Mouse (Mus musculus): ENCODE data around the gene Arid1b. TPM values are rescaled to one million over a fixed set of nuclear protein-coding genes. Genes with fewer than 3 reads are reported as not detected.

The Arid1b gene
- polyA plus RNA-seq, 1 experiment from 2014 or later: 5.0 TPM

DNA sequence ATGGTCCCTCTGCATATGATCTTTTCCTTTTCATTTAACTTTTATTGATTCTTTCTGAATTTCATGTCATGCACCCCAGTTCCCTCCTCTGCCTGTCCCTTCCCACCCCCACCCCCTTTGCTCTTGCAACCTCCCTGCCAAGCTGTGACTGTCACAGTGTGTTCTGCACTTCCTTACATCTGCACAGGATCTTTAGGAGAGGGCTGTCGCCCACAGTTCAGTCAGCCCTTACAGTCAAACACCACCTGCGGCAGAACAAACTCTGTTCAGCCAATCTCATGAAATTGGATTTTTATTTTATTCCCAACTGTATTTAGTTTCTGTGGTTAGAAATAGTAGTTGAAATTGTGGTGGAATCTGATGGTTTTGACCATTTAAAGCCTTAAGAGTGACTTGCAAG lies 130.5 kb downstream of the Arid1b start:
- no peak for ATAC-seq (replicated peaks; ENCODE audit: insufficient number of reproducible peaks, insufficient read depth, low FRiP score, low read depth)
- H3K27ac ChIP-seq: no peak overlapping the region
- no peak overlapping the region for H3K9ac ChIP-seq
- 51% methylated on average over 2 of the region's 2 CpGs for WGBS
- no peaks in the 10 kb centered on the region for H3K9me3 ChIP-seq (replicated peaks)
- H3K27me3 ChIP-seq: no peaks in the 10 kb centered on the region
- H3K4me3 ChIP-seq: no peak overlapping the region
- no peaks in the 10 kb centered on the region; the same call in 1 of the 2 replicates for H3K36me3 ChIP-seq
- peaks cover 34% of the 10 kb centered on the region for H3K4me1 ChIP-seq (replicated peaks)
- H3K4me2 ChIP-seq: no peak overlapping the region

DNA sequence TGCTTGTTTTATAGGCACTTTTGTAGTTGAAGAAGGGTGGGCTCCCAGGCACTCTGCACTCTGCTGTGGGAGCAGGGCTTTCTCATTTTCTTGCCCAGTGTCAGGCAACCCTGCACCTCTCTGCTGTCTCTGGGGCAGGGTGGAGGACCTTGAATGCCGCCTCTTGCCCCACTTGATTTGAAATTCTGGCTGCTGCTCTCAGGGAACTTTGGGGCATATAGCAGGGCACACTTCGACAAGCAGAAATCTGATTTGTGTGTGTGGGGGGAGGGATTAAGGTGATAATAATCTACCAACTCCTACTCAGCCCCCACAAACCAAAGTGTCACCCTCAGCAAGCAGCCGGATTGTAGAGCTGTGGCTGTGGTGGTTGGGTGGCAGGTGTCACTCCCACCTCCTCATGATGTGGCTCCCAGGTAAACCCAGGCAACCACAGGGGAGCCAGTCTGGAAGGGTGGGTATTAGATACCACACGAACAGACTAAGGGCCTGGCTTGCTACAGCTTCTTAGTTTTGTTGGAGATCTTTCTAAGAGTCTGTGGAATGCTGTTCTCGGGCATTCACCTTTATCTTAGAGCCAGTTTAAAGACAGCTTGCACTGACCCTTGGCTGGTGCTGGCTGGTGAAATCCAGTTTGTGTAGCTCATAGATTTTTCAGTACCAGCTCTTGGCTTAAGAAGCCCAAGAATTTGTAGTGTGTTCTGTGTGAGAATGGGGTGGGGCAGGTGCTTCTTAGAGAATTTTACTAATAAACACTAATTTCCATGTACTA lies 131.1 kb downstream of the Arid1b start:
- Histone ChIP-seq H3K9ac (no peak overlapping the region), H3K27me3 (no peaks in the 10 kb centered on the region), H3K4me3 (no peak overlapping the region), H3K36me3 (no peaks in the 10 kb centered on the region; the same call in 1 of the 2 replicates), H3K9me3 (replicated peaks) (no peaks in the 10 kb centered on the region), H3K4me2 (no peak overlapping the region), H3K27ac (no peak overlapping the region), H3K4me1 (replicated peaks) (peaks cover 30% of the 10 kb centered on the region)
- ATAC-seq (replicated peaks; ENCODE audit: insufficient number of reproducible peaks, insufficient read depth, low FRiP score, low read depth): no peak; the same call in 1 of the 2 replicates
- 50% methylated on average over 5 of the region's 5 CpGs for WGBS

DNA sequence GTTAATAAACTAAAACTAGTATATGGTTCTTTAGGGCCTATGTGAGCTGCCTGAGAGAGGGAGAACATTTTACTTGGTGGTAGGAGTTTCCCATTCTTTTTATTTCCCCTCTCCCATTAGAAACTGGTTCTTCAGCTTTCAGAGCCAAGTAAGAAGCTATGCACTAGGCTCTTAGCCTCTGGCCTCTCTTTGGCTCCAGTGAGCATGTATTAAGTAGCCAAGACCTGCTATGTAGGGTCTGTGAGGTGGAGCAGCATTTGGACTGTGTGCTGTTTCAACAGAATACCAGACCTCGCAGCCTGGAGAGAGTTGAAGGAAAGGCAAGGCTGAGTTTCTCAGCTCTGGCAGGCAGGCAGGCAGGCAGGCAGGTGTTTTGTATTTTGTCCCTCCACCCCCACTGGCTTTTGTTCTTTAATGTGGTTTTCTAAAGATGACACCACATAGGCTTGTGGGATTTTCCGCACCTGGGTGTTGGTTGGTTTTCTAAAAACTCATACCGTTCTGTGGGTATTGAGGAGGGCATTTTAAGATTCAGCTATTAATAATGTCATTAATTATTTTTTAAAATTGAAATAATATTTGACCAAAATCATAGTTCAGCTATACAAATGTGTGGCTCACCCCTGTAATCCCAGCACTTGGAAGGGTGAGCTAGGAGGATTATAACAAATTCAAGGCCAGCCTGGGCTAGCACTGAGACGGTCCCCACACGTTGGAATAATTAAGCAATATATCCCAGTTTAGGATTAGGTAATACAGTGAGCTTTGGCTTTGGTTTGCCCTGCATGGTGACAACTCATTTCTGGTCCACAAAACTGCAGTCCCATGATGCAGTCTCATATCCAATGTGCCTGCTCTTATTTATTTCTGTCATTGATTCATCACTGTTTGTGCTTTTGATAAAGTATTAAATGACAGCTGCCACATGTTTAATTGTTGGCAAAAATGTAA lies 132.0 kb downstream of the Arid1b start:
- no peaks in the 10 kb centered on the region; the same call in 1 of the 2 replicates for H3K36me3 ChIP-seq
- no peak overlapping the region for H3K4me2 ChIP-seq
- no peak overlapping the region for H3K9ac ChIP-seq
- H3K27ac ChIP-seq: no peak overlapping the region
- no peak overlapping the region for H3K4me3 ChIP-seq
- H3K27me3 ChIP-seq: no peaks in the 10 kb centered on the region
- peaks cover 21% of the 10 kb centered on the region for H3K4me1 ChIP-seq (replicated peaks)
- WGBS: 81% methylated on average over 5 of the region's 5 CpGs
- no peaks in the 10 kb centered on the region for H3K9me3 ChIP-seq (replicated peaks)
- ATAC-seq (replicated peaks; ENCODE audit: insufficient number of reproducible peaks, insufficient read depth, low FRiP score, low read depth): no peak

DNA sequence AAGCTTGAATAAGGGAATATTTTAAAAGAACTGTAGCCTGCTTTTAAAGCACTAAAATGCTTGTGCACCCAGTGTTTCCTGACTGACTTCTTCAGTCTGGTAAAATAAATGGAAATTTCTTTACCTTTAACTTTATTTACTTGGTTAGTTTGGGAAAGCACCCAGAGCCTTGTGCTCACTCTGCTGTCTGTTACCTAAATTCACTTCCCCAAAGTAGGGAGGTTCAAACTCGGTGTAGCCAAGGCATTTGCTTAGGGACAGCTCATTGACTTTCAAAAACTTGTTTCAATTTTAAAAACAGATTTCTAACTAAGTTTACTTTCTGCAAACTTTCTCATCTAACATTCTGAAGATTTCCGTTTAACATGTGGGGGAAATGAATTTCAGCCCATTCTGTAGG lies 135.5 kb downstream of the Arid1b start:
- ATAC-seq (replicated peaks; ENCODE audit: insufficient number of reproducible peaks, insufficient read depth, low FRiP score, low read depth): no peak
- Histone ChIP-seq H3K27ac (no peak overlapping the region), H3K36me3 (no peaks in the 10 kb centered on the region; the same call in 1 of the 2 replicates), H3K4me3 (no peak overlapping the region), H3K27me3 (no peaks in the 10 kb centered on the region), H3K9ac (no peak overlapping the region), H3K4me1 (replicated peaks) (peaks cover 14% of the 10 kb centered on the region), H3K9me3 (replicated peaks) (no peaks in the 10 kb centered on the region), H3K4me2 (no peak overlapping the region)
- 72% methylated on average over 2 of the region's 2 CpGs for WGBS

DNA sequence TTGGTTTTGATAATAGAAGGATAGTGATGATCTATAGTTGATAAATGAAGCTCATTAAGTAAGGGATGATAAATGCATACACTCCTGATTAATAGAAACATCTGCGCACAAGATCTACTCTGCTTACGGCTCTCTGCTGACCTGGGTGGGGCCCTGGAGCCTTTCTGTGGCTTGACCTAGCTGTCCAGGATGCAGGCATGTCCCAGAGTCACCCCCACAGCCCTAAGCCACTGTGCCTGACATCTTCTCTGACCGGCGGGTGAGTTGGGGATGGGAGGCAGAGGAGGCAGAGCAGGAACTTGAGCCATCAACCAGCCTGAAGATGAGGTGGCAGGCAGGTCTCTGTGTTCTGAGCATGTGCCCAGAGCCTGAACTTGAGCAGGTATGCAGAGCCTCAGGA lies 136.0 kb downstream of the Arid1b start:
- H3K4me2 ChIP-seq: no peak overlapping the region

DNA sequence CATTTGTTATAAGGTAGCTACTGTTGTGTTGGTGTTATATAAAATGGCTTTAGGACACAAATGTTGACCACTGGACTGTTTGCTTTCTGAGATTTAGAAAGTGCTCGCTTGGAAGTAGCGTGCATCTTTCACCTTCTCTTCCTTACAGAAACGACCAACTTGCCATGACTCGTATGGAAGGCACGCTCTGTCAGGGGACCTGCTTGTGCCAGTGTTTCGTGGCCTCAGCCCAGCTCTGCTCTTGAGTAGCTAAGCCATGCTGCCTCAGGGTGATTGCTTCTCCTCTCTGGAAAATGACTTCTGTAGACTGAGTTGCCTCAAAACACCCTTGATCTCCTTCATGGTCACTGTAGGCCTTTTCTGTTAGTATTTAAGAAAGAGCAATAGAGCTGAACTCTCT lies 137.6 kb downstream of the Arid1b start:
- H3K9ac ChIP-seq: no peak overlapping the region
- no peak for ATAC-seq (replicated peaks; ENCODE audit: insufficient number of reproducible peaks, insufficient read depth, low FRiP score, low read depth)
- H3K4me2 ChIP-seq: no peak overlapping the region
- H3K4me1 ChIP-seq (replicated peaks): no peaks in the 10 kb centered on the region
- no peaks in the 10 kb centered on the region for H3K27me3 ChIP-seq
- H3K4me3 ChIP-seq: no peak overlapping the region
- no peak overlapping the region for H3K27ac ChIP-seq
- no peaks in the 10 kb centered on the region; the same call in 1 of the 2 replicates for H3K36me3 ChIP-seq
- WGBS: 90% methylated on average over 6 of the region's 6 CpGs
- no peaks in the 10 kb centered on the region for H3K9me3 ChIP-seq (replicated peaks)

More for the DNA sequence above, 136.0 kb downstream of the Arid1b start:
- no peaks in the 10 kb centered on the region for H3K9me3 ChIP-seq (replicated peaks)
- WGBS: 79% methylated on average over 4 of the region's 4 CpGs
- H3K27ac ChIP-seq: no peak overlapping the region
- no peaks in the 10 kb centered on the region; the same call in 1 of the 2 replicates for H3K36me3 ChIP-seq
- H3K27me3 ChIP-seq: no peaks in the 10 kb centered on the region
- H3K4me1 ChIP-seq (replicated peaks): peaks cover 9% of the 10 kb centered on the region
- no peak for ATAC-seq (replicated peaks; ENCODE audit: insufficient number of reproducible peaks, insufficient read depth, low FRiP score, low read depth)
- H3K9ac ChIP-seq: no peak overlapping the region
- H3K4me3 ChIP-seq: no peak overlapping the region

DNA sequence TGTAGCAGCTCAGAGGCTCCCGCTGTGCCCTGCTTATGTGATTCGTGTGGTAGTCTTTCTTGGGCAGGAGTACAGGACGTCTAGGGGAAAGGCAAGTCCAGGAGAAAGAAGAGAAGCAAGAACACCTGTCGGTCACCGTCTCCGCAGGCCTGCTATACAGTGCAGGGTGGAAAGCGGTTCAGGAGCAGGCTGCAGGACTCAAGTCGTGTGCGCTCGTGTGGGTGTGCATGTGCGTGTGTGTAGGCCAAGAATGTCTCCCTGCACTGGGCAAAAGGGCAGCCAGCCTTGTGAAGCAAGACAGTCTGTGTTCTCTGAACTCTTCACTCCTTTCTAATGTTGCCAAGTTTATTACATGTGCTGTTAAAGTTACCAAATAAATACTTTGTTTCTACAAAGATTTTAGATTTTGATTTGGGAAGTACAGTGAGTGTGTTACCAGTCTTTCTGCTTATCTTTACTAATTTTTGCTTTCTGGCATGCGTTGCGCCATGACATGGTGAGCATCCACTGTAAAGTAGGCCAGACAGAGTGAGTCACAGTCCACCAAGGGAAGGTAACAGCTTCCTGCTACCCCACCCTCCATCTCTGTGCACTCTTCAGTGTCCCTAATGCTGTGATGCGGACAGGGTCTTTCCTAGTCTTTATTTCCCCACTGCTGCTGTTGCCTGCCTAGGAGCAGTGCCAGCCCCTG lies 138.3 kb downstream of the Arid1b start:
- no peaks in the 10 kb centered on the region for H3K27me3 ChIP-seq
- no peak for ATAC-seq (replicated peaks; ENCODE audit: insufficient number of reproducible peaks, insufficient read depth, low FRiP score, low read depth)
- no peak overlapping the region for H3K9ac ChIP-seq
- H3K4me3 ChIP-seq: no peak overlapping the region
- H3K27ac ChIP-seq: no peak overlapping the region
- no peaks in the 10 kb centered on the region for H3K4me1 ChIP-seq (replicated peaks)
- H3K4me2 ChIP-seq: no peak overlapping the region
- H3K36me3 ChIP-seq: no peaks in the 10 kb centered on the region
- 86% methylated on average over 14 of the region's 14 CpGs for WGBS
- no peaks in the 10 kb centered on the region for H3K9me3 ChIP-seq (replicated peaks)

DNA sequence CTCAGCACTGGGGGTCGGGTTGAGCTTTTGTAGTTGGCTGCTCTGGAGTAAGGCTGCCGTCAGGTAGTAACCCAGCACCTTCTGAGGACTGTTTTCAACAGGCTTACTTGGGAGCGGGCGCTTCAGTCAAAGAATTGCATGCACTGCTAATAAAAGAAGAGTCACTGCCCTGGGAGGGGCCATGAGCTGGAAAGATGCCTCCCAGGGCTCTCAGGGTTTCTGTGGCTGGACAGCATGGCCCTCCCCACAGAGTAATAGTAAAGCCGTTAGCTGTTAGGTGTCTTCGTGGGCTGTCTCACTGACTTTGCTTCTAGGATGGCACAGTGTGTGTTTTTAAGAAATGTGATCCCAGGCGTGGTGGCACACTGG lies 138.8 kb downstream of the Arid1b start:
- ATAC-seq (replicated peaks; ENCODE audit: insufficient number of reproducible peaks, insufficient read depth, low FRiP score, low read depth): no peak
- Histone ChIP-seq H3K27me3 (no peaks in the 10 kb centered on the region), H3K4me3 (no peak overlapping the region), H3K9ac (no peak overlapping the region), H3K4me1 (replicated peaks) (peaks cover 4% of the 10 kb centered on the region), H3K4me2 (no peak overlapping the region), H3K27ac (no peak overlapping the region), H3K9me3 (replicated peaks) (no peaks in the 10 kb centered on the region), H3K36me3 (no peaks in the 10 kb centered on the region)
- 76% methylated on average over 7 of the region's 7 CpGs for WGBS

DNA sequence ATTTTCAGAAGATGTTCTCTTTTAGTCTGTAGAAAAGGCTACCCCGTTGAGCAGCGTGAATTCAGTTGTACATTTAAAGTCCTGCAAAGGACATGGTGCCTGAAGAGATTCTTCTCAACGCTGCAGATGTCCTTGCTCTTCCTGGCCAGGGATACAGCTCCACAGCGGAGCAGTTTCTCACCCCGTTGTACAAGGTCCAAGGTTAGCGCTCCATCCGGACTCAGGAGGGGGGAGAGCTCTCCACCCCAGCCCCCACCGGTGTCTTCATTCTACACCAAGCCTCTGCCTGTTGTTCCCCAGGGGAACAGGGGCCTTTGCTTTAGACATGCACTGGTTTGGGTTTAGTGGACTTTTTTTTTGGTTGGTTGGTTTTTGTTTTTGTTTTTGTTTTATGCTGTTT lies 139.7 kb downstream of the Arid1b start:
- no peak overlapping the region for H3K9ac ChIP-seq
- H3K4me3 ChIP-seq: no peak overlapping the region

DNA sequence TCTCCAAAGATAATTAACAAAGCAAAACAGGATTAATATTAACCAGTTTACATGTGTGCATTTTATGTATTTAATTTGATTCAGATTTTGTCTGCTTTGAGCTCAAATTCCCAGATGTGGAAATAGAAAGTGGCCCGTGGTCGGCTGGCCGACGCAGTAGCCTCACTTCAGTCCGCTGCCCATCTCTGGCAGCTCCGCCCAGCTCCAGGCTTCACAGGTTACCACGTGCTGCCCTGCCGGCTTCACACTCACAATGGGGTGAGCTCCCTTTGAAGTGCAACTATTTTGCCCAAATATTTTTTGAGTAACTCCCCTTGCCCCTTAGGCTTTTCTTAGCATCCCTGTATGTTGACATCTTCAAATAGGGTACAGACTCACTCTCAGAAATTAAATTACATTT lies 140.1 kb downstream of the Arid1b start:
- Histone ChIP-seq H3K4me3 (no peak overlapping the region), H3K9ac (no peak overlapping the region), H3K4me1 (replicated peaks) (peaks cover 16% of the 10 kb centered on the region), H3K9me3 (replicated peaks) (no peaks in the 10 kb centered on the region), H3K36me3 (no peaks in the 10 kb centered on the region), H3K27ac (no peak overlapping the region), H3K4me2 (no peak overlapping the region), H3K27me3 (no peaks in the 10 kb centered on the region)
- no peak for ATAC-seq (replicated peaks; ENCODE audit: insufficient number of reproducible peaks, insufficient read depth, low FRiP score, low read depth)
- WGBS: 75% methylated on average over 8 of the region's 8 CpGs

More for the DNA sequence above, 139.7 kb downstream of the Arid1b start:
- Histone ChIP-seq H3K27ac (no peak overlapping the region), H3K27me3 (no peaks in the 10 kb centered on the region), H3K9me3 (replicated peaks) (no peaks in the 10 kb centered on the region), H3K4me2 (no peak overlapping the region), H3K4me1 (replicated peaks) (peaks cover 12% of the 10 kb centered on the region), H3K36me3 (no peaks in the 10 kb centered on the region)
- WGBS: 72% methylated on average over 8 of the region's 8 CpGs
- ATAC-seq (replicated peaks; ENCODE audit: insufficient number of reproducible peaks, insufficient read depth, low FRiP score, low read depth): no peak

DNA sequence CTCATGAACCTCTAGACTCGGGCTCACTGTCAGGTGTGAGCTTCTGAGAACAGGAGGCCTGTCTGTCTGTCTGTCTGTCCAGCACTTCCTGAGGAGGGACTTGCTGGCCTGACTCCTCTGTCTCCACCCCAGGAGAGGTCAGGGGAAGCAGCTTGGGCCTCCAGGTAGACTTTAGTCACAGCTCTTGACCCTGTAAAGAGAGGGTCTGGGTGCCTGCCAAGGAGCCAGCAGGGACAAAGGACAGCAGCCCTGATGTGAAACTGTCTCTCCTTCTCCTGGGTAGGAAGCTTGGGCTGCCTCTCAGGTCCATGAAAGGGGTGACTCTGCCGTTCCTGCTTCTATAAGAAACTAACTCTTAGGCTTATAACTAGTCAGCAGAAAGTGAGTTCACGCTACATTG lies 143.8 kb downstream of the Arid1b start:
- H3K4me2 ChIP-seq: no peak overlapping the region
- no peaks in the 10 kb centered on the region for H3K9me3 ChIP-seq (replicated peaks)
- H3K36me3 ChIP-seq: no peaks in the 10 kb centered on the region
- ATAC-seq (replicated peaks; ENCODE audit: insufficient number of reproducible peaks, insufficient read depth, low FRiP score, low read depth): no peak
- 63% methylated on average over 3 of the region's 3 CpGs for WGBS
- H3K27ac ChIP-seq: peak overlapping the region; percentile 40; the same call in 1 of the 2 replicates
- H3K4me1 ChIP-seq (replicated peaks): peaks cover 23% of the 10 kb centered on the region
- no peak overlapping the region for H3K4me3 ChIP-seq
- no peaks in the 10 kb centered on the region for H3K27me3 ChIP-seq
- no peak overlapping the region for H3K9ac ChIP-seq

All from heart, embryonic 15.5 days (tissue).